Mouse (Mus musculus) common myeloid progenitor, adult 5-6 weeks (primary cell): ENCODE measurements around the gene Unk. TPM values are rescaled to one million over a fixed set of nuclear protein-coding genes. Genes with fewer than 3 reads are reported as not detected.

ENCODE experiments used
- ATAC-seq: replicated peaks from 2 replicates; pipeline ENCODE4 v1.8.0; 2016; ENCODE audit warnings: low read depth, mild to moderate bottlenecking, moderate TSS enrichment, inconsistent platforms; ENCODE audit not compliant: poor library complexity, severe bottlenecking
- total RNA-seq: library from RNA; stranded (forward); fragments of 200-1000, 187-1606 nt; gene quantifications from 2 replicates; pipeline ENCODE4 v1.2.3, GENCODE M21; 2017

The Unk gene
- total RNA-seq, 1 experiment from 2014 or later = 28.5 TPM

DNA sequence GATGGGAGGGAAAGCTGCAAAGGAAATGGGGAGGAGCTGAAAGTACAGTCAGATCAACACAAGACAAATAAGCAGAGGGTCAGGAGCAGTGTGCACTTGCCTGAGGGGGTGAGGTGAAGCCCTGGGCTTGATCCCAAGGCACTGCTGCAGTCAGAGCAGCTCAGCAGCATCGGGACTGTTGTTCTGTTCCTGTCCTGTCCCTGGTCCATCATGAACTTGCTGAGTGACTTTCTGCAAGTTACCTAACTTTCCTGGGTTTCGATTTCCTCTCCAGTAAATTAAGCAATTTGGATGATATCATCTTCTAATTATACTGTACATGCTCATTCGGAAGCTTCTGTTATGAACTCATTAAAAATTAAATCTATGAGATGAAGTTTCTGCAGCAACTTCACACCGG lies 2.4 kb upstream of the Unk start, which contains the start of gene H3f3b:
TSS of gene H3f3b (minus strand) at position 207 of the 400 bp plus-strand sequence.
- no peak for ATAC-seq

DNA sequence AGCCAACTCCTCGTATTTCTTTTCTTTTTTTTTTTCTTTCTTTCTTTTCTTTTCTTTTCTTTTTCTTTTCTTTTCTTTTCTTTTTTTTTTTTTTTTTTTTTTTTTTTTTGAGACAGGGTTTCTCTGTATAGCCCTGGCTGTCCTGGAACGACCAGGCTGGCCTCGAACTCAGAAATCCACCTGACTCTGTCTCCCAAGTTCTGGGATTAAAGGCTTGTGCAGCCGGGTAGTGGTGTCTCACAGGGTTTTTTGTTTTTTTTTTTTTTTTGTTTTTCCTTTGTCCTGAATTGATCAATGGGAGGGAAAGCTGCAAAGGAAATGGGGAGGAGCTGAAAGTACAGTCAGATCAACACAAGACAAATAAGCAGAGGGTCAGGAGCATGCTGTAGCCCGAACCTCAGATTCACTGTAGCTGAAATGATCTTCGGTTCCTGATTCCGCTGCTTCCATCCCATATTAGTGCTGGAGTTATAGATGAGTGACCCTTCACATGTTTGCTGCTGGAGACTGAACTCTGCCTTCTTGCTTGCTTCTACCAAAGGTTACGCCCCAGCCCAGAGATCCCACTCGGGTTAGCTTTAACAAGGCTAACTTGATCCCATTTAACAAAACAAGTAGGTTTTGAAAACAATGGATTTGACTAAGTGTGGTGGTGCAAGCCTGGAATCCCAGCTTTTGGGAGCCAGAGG lies 1.8 kb upstream of the Unk start:
- ATAC-seq = no peak

DNA sequence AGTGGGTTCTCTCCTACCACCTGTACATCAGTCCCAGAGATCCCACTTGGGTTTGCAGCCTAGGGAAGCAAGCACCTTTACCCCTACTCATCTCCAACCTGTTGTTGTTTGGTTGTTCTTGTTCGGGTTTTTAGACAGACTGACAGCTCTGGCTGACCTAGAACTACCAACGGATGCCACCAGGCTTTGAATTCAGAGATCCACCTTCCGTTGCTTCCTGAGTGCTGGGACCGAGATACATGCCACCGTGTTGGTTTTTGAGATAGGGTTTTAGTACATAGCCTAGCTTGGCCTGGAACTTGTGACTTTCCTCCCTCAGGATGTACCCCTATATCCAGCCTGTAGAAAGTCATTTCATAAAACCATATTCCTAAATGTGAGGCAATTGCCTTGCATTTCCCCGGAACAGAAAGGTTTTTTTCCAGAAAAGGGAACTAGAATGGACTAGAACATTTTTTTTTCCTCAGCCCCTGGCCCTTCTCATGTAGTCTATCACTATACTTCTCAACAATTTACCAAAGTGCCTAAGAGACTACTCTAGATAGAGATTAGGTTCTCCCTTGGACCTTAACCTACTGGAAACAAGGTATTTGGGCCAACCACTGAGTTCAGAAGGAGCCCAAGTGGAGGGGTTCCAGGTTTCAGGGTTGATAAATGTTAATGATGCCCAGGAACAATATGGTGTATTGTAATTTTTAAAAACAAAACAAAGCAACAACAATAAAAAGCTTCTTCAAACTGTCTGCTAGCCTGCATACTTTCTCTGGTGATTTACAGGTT lies 846 bp upstream of the Unk start:
- no peak for ATAC-seq

DNA sequence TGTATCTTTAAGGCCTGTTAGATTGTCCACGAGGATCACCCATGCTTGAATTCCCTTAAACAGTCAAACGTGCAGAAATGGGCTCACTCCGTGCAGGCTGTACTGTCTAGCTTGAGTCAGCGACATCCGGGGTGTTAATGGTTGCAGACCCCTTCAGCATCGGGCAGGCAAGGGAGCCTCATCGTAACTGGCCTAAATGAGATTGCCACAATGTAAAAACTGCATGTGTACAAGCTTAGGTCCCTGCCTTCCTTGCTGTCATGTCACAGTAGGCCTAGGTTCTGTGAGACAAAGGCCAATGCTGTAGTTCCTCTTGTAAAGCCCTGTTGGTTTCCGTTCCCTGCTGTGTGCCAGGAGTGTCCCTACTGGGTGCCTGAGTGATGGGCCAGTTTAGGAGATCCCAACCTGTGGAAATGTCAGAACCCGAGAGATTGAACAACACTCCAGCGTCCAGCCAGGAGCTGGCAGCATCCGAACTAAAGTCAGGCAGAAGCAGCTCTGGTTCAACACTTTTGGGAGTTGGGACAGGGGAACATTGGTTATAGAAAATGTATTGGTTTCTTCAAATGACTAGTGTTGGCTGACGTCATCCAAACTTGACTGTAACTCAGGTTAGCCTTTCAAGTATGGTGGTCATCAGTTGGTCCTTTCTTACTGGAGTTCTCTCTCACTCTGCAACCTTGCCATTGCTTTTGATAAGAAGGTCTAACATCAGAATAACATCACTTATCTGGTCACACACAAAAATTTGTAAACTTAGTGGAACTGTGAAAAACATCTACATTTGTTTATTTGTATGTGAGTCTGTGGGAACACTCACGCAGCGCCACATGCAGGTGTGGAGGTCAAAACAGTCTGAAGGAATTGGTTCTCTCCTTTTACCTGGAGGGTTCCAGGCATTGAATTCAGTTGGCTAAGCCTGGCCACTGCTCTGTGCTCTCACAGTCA lies 1.1 kb downstream of the Unk start:
- ATAC-seq = peak; percentile 28; the same call in 1 of the 2 replicates

DNA sequence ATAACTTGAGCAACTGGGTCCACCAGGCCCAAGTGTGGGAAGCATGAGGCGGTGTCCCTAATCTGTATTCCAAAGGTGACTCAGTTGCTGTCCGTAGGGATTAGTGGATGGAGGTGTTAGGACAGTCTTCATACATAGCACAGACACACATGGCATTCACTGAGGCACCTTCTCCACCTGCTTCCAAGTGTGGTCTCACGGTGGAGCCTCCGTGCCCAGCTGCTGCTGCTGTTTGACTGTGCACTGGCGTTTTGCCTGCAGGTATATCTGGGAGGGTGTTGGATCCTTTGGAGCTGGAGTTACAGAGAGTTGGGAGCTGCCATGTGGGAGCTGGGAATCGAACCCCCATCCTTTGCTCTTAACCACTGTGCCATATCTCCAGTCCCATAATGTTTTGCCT lies 4.5 kb downstream of the Unk start:
- no peak for ATAC-seq

DNA sequence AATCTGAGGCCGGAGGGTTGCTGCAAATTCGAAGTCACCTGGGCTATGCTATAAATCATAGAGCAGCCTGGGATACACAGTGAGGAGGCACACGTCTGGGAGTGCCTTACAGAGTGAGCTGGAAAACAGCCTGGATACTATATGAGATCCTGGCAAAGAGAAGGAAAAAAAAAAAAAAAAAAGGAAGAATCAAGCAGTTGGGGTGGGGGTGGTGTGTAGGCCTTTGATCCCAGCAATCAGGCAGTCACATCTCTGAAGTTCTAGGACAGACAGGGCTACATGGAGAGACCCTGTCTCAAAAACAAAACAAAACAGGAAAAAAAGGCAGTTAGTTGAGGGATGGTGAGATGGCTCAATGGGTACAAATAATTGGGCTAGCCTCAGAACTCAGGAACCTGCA lies 6.5 kb downstream of the Unk start:
- no peak for ATAC-seq

DNA sequence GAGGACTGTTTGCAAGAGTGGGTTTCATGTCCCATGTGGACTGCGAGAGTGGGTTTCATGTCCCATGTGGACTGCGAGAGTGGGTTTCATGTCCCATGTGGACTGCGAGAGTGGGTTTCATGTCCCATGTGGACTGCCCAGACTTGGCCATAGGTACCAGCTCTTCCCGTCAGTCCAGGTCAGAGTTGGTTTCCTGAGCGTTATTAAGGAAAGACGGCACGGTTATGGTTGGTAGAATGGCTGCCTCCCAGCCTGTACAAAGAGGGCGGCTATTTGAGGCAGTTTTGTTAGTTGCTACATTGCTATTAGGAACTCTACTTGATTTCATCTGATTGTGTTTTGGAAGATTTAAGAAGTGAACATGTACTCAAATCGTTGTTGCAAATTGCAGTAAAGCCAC lies 7.7 kb downstream of the Unk start:
- ATAC-seq = no peak

DNA sequence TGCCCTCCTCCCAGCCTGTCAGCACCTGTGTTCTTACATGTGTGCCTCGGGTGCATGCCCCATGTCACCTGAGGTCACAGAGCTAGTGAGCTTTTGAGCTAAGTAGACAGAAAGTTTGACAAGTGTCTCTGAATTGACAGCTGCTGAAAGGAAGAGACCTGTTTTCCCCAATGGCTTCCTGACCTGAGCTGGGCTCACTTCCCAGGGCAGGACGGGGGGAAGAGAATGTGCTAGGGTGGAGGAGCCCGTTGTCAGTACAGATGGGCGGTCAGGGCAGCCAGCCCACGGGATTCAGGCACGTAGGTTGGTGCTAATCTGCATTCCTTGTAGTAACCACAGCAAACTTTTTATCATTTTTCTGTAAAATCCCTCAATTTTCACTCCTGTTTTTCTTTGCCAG lies 10.5 kb downstream of the Unk start:
- no peak for ATAC-seq

DNA sequence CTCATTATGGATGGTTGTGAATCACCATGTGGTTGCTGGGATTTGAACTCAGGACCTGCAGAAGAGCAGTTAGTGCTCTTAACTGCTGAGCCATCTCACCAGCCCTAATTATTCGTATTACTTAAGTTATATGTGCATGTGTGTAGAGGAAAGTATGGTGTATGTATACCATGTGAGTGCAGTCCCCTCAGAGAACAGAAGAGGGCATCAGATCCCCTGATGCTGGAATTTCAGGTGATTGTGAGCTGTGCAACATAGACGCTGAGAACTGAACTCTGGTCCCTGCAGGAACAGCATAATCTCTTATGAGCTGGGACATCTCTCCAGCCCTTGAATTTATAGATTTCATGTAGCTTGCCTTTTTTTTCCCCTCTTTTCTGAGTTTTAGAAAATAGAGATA lies 11.7 kb downstream of the Unk start:
- no peak for ATAC-seq

DNA sequence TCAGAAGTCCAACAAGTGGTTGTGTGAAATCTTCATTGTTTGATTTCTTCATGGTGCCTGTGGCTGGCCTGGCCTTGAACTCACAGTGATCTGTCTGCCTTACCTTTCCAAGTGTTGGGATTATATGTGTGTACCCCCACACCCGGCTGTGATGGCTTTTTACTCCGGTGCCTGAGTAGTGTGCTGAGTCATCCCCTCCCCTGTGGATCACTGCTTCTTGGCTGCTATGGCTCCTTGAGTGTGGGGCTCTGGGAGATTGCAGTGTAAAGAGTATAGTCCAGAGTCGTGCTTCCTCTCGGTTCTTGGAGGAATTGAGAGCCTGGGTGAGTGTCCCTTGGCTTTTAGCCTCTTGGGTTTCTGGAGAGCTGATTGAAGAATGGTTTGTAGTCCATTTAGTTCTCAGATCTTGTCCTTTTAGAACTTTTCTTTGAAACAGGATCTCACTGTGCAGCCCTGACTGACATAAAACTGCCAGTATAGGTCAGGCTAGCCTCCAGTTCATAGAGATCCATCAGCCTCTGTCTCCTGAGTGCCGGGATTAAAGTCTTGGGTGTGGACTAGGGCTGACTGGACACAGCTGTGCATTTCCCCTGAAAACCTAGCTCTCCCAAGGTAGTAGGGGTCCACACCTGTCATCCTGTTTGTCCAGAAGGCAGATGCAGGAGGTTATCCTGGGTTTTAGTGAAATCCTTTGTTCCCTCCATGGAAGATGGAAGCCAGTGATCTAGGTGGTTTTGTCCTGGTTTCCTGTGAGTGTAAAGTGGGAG lies 12.4 kb downstream of the Unk start:
- no peak for ATAC-seq

DNA sequence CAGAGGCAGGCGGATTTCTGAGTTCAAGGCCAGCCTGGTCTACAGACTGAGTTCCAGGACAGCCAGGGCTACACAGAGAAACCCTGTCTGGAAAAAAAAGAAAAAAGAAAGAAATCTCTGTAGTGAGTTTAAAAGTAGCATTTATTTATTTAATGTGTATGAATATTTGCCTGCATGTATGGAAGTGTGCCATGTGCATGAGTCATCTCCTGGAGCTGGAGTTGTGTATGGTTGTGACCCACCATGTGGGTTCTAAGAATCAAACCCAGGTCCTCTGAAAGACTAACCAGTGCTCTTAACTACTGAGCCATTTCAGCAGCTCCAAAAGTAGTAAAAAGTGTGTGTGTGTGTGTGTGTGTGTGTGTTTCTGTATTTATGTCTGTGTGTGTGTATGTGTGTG lies 13.2 kb downstream of the Unk start:
- no peak for ATAC-seq

DNA sequence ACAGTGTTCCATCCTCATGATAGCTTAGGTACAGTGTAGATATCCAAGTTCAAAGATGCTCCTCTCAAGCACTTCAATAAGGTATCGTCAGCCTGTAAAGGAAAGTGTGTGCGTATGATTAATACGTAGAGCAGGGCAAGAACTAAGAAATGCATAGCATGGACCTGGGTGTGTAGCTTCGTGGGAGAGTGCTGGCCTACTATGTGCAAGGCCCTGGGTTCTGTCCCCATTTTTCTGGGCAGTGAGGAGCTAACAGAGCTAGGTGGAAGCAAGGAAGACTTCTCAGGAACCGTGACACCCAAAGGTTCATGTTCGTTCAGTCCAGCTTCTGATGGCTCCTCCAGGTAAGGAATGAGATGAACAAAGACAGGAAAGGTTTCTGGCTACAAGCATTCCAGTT lies 15.1 kb downstream of the Unk start:
- ATAC-seq = no peak

DNA sequence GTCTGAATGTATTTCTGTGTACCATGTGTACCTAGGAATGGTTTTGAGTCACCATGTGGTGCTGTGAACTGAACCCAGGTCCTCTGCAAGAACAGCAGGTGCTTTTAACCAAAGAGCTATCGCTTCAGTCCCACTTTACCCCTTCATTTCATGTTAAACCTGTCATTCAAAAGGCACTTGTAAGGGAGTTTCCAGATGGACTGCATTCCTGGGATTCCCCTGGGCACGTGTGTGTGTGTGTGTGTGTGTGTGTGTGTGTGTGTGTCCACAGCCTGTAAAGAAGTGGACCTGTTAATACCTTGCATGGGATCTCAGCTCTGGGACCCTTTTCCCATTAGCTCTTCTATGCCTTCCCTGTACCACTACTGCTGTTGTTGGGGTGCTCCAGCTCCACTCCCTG lies 19.5 kb downstream of the Unk start:
- ATAC-seq = no peak

DNA sequence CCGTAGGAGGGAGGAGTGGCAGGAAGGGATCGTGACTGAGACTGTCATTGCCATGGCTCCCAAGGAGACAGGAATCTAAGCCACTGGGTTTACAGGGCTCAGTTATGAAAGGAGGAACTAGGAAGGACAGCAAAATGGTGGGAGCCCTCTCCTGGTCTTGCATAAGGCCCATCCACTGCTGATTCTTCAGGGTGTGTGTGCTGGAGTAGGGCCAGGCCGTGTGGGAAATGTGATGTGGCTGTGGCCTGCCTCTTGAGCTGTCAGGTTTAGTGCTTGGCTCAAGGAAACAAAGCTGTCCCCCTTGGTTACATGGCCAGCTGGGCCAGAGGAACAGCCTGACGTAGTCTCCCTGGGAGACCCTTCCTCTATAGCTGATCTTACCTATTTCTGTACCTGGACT lies 20.1 kb downstream of the Unk start:
- ATAC-seq = no peak

DNA sequence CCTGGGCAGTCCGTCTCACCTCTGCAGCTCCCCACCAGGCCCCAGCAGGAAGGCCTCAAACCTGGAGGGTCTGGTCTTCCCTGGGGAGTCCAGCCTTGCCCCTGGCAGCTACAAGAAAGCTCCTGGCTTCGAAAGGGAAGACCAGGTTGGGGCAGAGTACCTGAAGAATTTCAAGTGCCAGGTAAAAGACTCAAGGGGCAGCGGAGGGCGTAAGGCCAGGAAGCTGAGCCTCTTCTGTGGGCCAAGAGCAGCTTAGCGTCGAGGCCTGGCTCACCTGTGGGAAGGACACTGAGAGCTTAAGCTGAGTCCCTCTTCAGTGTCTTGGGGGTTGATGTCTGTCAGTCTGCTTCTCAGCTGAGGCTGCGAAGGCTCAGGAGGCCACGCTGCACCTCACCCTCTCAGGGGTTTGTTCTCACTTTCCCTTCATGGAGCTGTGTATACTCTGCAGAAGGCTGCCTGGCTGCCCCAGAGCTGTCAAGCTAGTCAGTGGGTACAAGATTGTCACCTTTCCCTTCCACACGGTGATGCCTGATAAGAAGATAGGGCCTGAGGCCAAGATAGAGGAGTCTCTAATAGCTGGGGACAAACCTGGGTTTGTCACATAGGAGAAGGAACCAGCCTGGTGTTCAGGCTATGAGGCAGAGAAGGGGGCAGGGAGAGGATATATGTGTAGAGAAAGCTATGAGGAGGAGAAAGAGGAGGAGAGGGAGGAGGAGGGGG lies 23.5 kb downstream of the Unk start:
- ATAC-seq = no peak

DNA sequence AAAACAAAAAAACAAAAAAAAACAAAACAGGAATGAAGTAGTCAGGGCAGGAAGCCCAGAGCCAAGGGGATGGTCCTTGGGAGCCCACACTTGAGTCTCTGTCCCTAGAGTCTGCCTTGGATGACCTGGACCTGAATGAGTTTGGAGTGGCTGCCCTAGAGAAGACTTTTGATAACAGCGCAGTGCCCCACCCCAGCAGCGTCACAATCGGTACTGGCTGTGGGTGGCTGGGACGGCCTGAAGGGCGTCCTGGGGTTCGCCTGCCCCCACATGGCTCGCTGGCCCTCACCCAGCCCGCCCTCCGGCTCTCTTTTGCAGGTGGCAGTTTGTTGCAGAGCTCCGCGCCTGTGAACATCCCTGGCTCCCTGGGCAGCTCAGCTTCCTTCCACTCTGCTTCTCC lies 25.8 kb downstream of the Unk start:
- no peak for ATAC-seq

DNA sequence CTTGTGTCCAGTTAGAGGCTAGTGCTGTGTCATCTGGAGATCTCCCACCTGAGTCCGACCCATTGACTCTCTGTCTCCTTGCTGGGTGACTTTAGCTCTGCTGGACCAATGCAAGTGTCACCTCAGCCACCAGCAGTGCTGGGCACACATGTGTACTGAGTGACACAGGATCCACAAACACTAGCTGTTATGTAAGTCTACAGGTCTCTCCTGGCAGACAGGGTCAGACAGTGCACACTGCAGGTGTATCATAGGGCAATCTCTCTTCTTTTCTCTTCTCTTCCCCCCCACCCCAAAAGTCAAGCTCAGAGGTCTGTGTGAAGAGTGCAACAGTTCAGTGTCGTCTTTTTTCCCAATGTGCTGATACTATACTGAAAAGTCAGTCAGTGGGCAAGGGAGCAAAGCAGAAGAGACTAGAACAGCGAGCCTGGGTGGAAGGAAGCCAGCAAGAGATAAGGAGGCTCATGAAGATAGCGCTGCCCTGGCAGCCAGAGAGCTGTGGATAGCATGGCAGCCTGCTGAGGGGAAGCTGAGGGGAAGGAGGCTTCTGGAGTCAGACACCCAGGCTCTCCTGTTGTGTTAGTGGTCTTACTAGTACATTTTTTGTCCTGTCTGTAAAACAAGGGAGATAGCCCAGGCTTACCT lies 27.2 kb downstream of the Unk start:
- peak; percentile 62 for ATAC-seq

DNA sequence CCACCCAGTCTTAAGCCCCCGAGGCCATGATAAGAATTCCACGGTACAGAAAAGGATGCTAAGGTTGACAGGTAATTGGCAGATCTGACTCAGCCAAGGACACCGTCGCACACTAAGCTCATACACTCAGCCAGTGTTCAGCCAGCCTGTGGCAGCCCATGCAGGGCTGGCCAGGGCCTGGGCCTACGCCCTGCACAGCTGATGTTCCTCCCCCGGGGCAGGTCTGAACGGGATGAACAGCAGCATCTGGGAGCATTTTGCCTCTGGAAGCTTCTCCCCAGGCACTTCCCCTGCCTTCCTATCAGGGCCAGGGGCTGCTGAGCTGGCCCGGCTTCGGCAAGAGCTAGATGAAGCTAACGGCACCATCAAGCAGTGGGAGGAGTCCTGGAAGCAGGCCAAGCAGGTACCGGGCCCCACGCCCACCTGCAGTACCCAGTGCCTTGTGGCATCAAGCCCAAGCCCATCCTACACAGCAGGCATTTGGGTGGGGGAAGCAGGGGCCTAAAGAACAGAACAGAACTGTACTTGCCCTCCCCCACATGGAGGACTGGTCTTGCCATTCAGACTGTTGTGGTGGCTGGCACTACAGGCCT lies 28.0 kb downstream of the Unk start:
- ATAC-seq = no peak
